Mouse (Mus musculus) lung, embryonic 15.5 days (tissue): ENCODE results near the gene Tff2. TPM values are rescaled to one million over a fixed set of nuclear protein-coding genes. Genes with fewer than 3 reads are reported as not detected.

Source experiments
- ATAC-seq: fragments of 200-750 bp; cut with Nextera tagmentation; 2 replicates; pipeline ENCODE4 v1.8.0; 2017; ENCODE audit warnings: moderate number of reproducible peaks, borderline replicate concordance; ENCODE audit not compliant: low FRiP score, low TSS enrichment; ENCODE audit errors: extremely low read depth
- H3K27ac ChIP-seq: fragments of 300-500 bp; sonication (generic); 2 replicates; pipeline ENCODE4 v1.5.1; 2015; ENCODE audit warnings: moderate library complexity, mild to moderate bottlenecking, inconsistent platforms
- H3K27me3 ChIP-seq: fragments of 300-500 bp; sonication (generic); 2 replicates; pipeline ENCODE4 v1.6.1; 2015; ENCODE audit warnings: inconsistent platforms
- H3K36me3 ChIP-seq: fragments of 300-500 bp; sonication (generic); 2 replicates; pipeline ENCODE4 v1.6.1; 2015; ENCODE audit warnings: inconsistent platforms
- H3K4me1 ChIP-seq: fragments of 300-500 bp; sonication (generic); 2 replicates; pipeline ENCODE4 v1.6.1; 2015; ENCODE audit warnings: inconsistent platforms
- H3K4me2 ChIP-seq: fragments of 300-500 bp; sonication (generic); 2 replicates; pipeline ENCODE4 v1.6.1; 2015; ENCODE audit warnings: inconsistent platforms, mild to moderate bottlenecking, moderate library complexity
- H3K4me3 ChIP-seq: fragments of 300-500 bp; sonication (generic); 2 replicates; pipeline ENCODE4 v1.5.1; 2015; ENCODE audit warnings: mild to moderate bottlenecking, inconsistent platforms
- H3K9ac ChIP-seq: fragments of 300-500 bp; sonication (generic); 2 replicates; pipeline ENCODE4 v1.6.1; 2015; ENCODE audit warnings: inconsistent platforms
- H3K9me3 ChIP-seq: fragments of 300-500 bp; sonication (generic); 2 replicates; pipeline ENCODE4 v1.6.1; 2016; ENCODE audit warnings: inconsistent platforms
- WGBS: fragments of 180-500 bp; shearing (Covaris S2); methylation state at CpG from one replicate; pipeline ENCODE4 v1.1.7; 2015; 5-methylcytosine and 5-hydroxymethylcytosine counted together
- polyA plus RNA-seq: library from polyadenylated mRNA; unstranded; fragments of >200 nt; fragmentation: Nextera tagmentation; extraction: Ambion mirVana; gene quantifications from 2 replicates; pipeline ENCODE4 v1.2.1, GENCODE M21; 2015

Gene Tff2
- polyA plus RNA-seq, 1 experiment from 2014 or later, result not detected

GRCm38 (mm10) chr17:31133776-31134175, 10.3 kb downstream of the Tff2 start:
- Histone ChIP-seq H3K4me1 (no peaks in the 10 kb centered on the region), H3K27me3 (no peaks in the 10 kb centered on the region), H3K4me2 (no peak overlapping the region), H3K9ac (no peak overlapping the region), H3K9me3 (no peaks in the 10 kb centered on the region), H3K4me3 (no peak overlapping the region), H3K36me3 (no peaks in the 10 kb centered on the region), H3K27ac (no peak overlapping the region)
- no peak for ATAC-seq
- 56% methylated on average over 15 of the region's 15 CpGs for WGBS

GRCm38 (mm10) chr17:31131269-31131821, 12.7 kb downstream of the Tff2 start:
- no peak overlapping the region for H3K27ac ChIP-seq
- no peak overlapping the region for H3K9ac ChIP-seq
- ATAC-seq, result no peak
- H3K4me1 ChIP-seq, result no peaks in the 10 kb centered on the region
- no peaks in the 10 kb centered on the region for H3K27me3 ChIP-seq
- H3K9me3 ChIP-seq, result no peaks in the 10 kb centered on the region
- no peak overlapping the region for H3K4me2 ChIP-seq
- 66% methylated on average over 10 of the region's 10 CpGs for WGBS
- no peaks in the 10 kb centered on the region for H3K36me3 ChIP-seq
- H3K4me3 ChIP-seq, result no peak overlapping the region

- H3K27me3 ChIP-seq, result no peaks in the 10 kb centered on the region
- H3K9me3 ChIP-seq, result no peaks in the 10 kb centered on the region
- H3K9ac ChIP-seq, result no peak within 1 kb of the TSS
- H3K4me2 ChIP-seq, result no peak within 1 kb of the TSS
- ATAC-seq, result no peak
- H3K4me1 ChIP-seq, result 0 out of 2 replicates have a peak, but pooled peaks cover 3% of the 10 kb centered on the region
- H3K36me3 ChIP-seq, result no peaks in the 10 kb centered on the region
- no peak within 1 kb of the TSS for H3K4me3 ChIP-seq
- 16% methylated on average over 2 of the region's 2 CpGs for WGBS
- H3K27ac ChIP-seq, result no peak within 1 kb of the TSS
Measured at GRCm38 (mm10) chr17:31129452-31129851, 14.6 kb downstream of the Tff2 start, which contains the start of gene Tff3. Tff3 (minus strand) TSS chr17:31129646.

- Histone ChIP-seq H3K36me3 (no peaks in the 10 kb centered on the region), H3K4me1 (0 out of 2 replicates have a peak, but pooled peaks cover 3% of the 10 kb centered on the region), H3K4me3 (no peak overlapping the region), H3K4me2 (no peak overlapping the region), H3K27ac (no peak overlapping the region), H3K9me3 (no peaks in the 10 kb centered on the region), H3K9ac (no peak overlapping the region), H3K27me3 (no peaks in the 10 kb centered on the region)
- ATAC-seq, result no peak
- WGBS, result 68% methylated on average over 9 of the region's 9 CpGs
Measured at GRCm38 (mm10) chr17:31128708-31129318, 15.3 kb downstream of the Tff2 start.

GRCm38 (mm10) chr17:31125548-31126266, 18.4 kb downstream of the Tff2 start:
- Histone ChIP-seq H3K27ac (no peak overlapping the region), H3K4me3 (no peak overlapping the region), H3K9me3 (no peaks in the 10 kb centered on the region), H3K9ac (no peak overlapping the region), H3K4me1 (0 out of 2 replicates have a peak, but pooled peaks cover 3% of the 10 kb centered on the region), H3K36me3 (no peaks in the 10 kb centered on the region), H3K4me2 (no peak overlapping the region), H3K27me3 (no peaks in the 10 kb centered on the region)
- 27% methylated on average over 9 of the region's 9 CpGs for WGBS
- no peak for ATAC-seq

DNA sequence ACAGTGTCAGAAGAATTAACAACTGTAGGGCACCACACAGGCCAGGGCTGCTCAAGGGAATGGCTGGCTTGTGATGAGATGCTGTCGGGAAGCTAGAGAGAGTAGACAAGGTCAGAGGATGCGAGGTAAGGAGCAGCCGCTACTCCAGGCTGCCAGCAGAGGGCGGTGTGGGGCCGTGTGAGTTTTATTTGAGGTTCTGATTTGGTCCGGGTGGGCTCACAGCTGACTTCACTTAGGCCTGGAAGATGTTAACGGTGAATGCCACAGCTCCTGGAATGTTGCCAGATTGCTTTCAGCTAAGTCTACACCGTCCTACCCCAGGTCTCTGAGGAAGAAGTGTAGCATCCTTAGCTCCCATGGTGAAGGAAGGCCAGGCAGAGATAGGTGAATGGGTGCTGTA, 22.1 kb downstream of the Tff2 start:
- no peak overlapping the region for H3K9ac ChIP-seq
- WGBS, result 7% methylated on average over 8 of the region's 8 CpGs
- ATAC-seq, result no peak
- no peak overlapping the region for H3K27ac ChIP-seq
- H3K27me3 ChIP-seq, result no peaks in the 10 kb centered on the region
- H3K4me2 ChIP-seq, result no peak overlapping the region
- no peaks in the 10 kb centered on the region for H3K9me3 ChIP-seq
- no peak overlapping the region for H3K4me3 ChIP-seq
- H3K4me1 ChIP-seq, result 0 out of 2 replicates have a peak, but pooled peaks cover 3% of the 10 kb centered on the region
- no peaks in the 10 kb centered on the region for H3K36me3 ChIP-seq

DNA sequence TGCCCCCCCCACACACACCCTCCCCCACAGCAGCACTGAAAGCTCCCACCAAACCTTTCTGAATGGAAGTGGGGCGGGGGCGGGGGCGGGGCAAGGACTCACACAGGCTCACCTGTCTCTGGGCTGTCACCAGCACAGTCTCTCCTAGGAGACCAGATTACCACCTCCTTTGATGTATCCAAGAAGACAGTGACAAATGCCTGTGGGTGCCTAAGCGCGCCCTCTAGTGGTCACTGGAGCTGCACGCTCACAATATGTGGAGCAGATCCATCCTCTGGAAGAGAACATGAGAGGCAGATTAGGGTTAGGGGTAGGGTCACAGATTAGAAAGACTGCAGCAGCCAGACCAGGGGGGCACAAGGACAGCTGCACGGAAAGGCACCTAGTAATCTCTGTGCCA, 24.7 kb downstream of the Tff2 start:
- WGBS, result 6% methylated on average over 7 of the region's 7 CpGs
- ATAC-seq, result no peak

GRCm38 (mm10) chr17:31117946-31118345, 26.1 kb downstream of the Tff2 start:
- ATAC-seq, result no peak
- Histone ChIP-seq H3K36me3 (no peaks in the 10 kb centered on the region), H3K9me3 (no peaks in the 10 kb centered on the region), H3K4me1 (no peaks in the 10 kb centered on the region), H3K9ac (no peak overlapping the region), H3K4me3 (no peak overlapping the region), H3K27me3 (no peaks in the 10 kb centered on the region), H3K27ac (no peak overlapping the region), H3K4me2 (no peak overlapping the region)
- 86% methylated on average over 5 of the region's 5 CpGs for WGBS

More for the DNA sequence above, 24.7 kb downstream of the Tff2 start:
- H3K27me3 ChIP-seq, result no peaks in the 10 kb centered on the region
- no peak overlapping the region for H3K27ac ChIP-seq
- H3K4me1 ChIP-seq, result no peaks in the 10 kb centered on the region
- no peak overlapping the region for H3K4me2 ChIP-seq
- H3K36me3 ChIP-seq, result no peaks in the 10 kb centered on the region
- no peak overlapping the region for H3K9ac ChIP-seq
- no peaks in the 10 kb centered on the region for H3K9me3 ChIP-seq
- H3K4me3 ChIP-seq, result no peak overlapping the region

DNA sequence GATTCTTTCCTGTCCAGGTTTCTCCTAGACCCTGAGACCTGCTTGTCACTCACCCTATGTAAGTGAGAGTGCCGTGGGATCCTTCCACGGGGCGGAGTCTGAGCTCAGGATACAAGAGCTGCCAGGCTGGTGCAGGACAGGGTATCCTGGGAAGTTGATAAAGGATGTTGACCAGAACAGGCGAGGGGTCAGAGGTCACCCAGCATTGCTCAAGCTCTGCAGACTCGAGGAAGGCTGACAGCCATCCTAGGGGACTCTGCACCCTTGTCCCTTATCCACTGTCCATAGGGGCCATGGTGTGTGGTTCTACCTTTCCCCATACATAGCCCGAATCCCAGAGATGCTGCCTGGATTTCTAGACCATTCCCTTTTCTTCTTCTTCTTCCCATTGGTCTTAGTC, 28.0 kb downstream of the Tff2 start:
- no peak for ATAC-seq
- no peaks in the 10 kb centered on the region for H3K4me1 ChIP-seq
- H3K36me3 ChIP-seq, result no peaks in the 10 kb centered on the region
- no peaks in the 10 kb centered on the region for H3K27me3 ChIP-seq
- no peak overlapping the region for H3K4me3 ChIP-seq
- no peak overlapping the region for H3K9ac ChIP-seq
- WGBS, result 41% methylated on average over 6 of the region's 6 CpGs
- no peak overlapping the region for H3K4me2 ChIP-seq
- no peaks in the 10 kb centered on the region for H3K9me3 ChIP-seq
- no peak overlapping the region for H3K27ac ChIP-seq

GRCm38 (mm10) chr17:31113191-31113856, 30.8 kb downstream of the Tff2 start:
- no peak overlapping the region for H3K4me2 ChIP-seq
- no peak for ATAC-seq
- H3K4me1 ChIP-seq, result no peaks in the 10 kb centered on the region
- no peak overlapping the region for H3K4me3 ChIP-seq
- H3K27me3 ChIP-seq, result no peaks in the 10 kb centered on the region
- WGBS, result 62% methylated on average over 9 of the region's 9 CpGs
- no peaks in the 10 kb centered on the region for H3K36me3 ChIP-seq
- no peak overlapping the region for H3K9ac ChIP-seq
- no peaks in the 10 kb centered on the region for H3K9me3 ChIP-seq
- H3K27ac ChIP-seq, result no peak overlapping the region

- ATAC-seq, result no peak
- H3K9ac ChIP-seq, result no peak overlapping the region
- 78% methylated on average over 15 of the region's 15 CpGs for WGBS
- no peaks in the 10 kb centered on the region for H3K9me3 ChIP-seq
- no peaks in the 10 kb centered on the region for H3K36me3 ChIP-seq
- H3K4me1 ChIP-seq, result no peaks in the 10 kb centered on the region
- no peak overlapping the region for H3K4me3 ChIP-seq
- no peak overlapping the region for H3K27ac ChIP-seq
- no peaks in the 10 kb centered on the region for H3K27me3 ChIP-seq
- no peak overlapping the region for H3K4me2 ChIP-seq
Measured at GRCm38 (mm10) chr17:31108388-31108787, 35.7 kb downstream of the Tff2 start.

- Histone ChIP-seq H3K27ac (no peak overlapping the region), H3K36me3 (no peaks in the 10 kb centered on the region), H3K9ac (no peak overlapping the region), H3K4me3 (no peak overlapping the region), H3K9me3 (no peaks in the 10 kb centered on the region), H3K4me2 (no peak overlapping the region), H3K27me3 (no peaks in the 10 kb centered on the region), H3K4me1 (no peaks in the 10 kb centered on the region)
- no peak for ATAC-seq
- WGBS, result 74% methylated on average over 8 of the region's 8 CpGs
Measured at GRCm38 (mm10) chr17:31103823-31104222, 40.3 kb downstream of the Tff2 start.
